Mouse (Mus musculus) layer of hippocampus, adult 2 months (tissue): ENCODE data around the gene Slc7a7. TPM values are rescaled to one million over a fixed set of nuclear protein-coding genes. Genes with fewer than 3 reads are reported as not detected.

Experiments used
- DNase-seq, 2 experiments: peaks; one replicate each; pipeline ENCODE4 v3.0.0; 2022; ENCODE audit warnings: low spot score in 2 of 2
- H3K27ac ChIP-seq: fragments of 200-600 bp; 2 replicates; pipeline ENCODE4 v1.8.1; 2022
- H3K4me3 ChIP-seq: fragments of 200-600 bp; 2 replicates; pipeline ENCODE4 v1.8.1; 2022; ENCODE audit warnings: mild to moderate bottlenecking
- CTCF ChIP-seq: fragments of 200-600 bp; conservative IDR thresholded peaks from 2 replicates; pipeline ENCODE4 v1.8.1; 2022; ENCODE audit warnings: antibody characterized with exemption, mild to moderate bottlenecking, moderate library complexity
- total RNA-seq, 2 experiments: library from RNA; stranded (reverse); gene quantifications; 2 replicates each; pipeline ENCODE4 v1.2.3; 2021

Slc7a7 gene
- total RNA-seq, 2 experiments from 2014 or later = 1.4 to 2.0 TPM

DNA sequence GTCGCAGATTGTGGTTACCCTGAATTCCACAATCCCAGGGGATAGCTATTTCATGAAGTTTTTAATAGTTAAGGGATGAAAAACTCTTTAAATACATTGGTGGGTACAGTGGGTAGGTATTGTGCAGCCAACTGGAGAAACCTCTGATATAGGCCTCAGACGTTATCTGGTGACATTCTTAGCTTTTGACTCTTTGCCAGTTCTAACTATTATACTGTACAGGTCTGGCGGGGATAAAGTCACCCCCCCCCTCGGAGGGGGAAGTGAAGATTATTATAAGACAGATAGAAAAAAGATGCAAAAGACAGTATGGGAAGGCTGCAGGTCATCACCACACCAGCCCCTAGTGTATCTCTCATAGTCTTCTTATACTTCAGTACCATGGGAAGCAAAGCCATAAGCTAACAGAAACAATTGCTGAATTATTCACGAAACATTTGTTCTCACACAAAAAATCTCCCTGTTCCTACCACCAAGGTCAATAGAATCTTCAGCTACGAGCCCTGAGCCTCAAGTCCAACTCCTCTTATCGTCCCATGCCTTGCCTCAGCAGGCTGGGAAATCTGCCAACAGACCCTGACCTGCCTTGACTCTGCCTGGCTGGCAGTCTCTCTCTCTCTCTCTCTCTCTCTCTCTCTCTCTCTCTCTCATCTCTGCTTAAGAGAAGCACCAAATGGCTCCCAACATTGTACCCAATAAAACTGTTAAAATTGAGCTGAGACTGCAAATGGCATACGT is 84.0 kb downstream of the Slc7a7 start:
- Histone ChIP-seq H3K4me3 (no peak overlapping the region), H3K27ac (no peak overlapping the region)
- DNase-seq = no peak
- TF ChIP-seq CTCF = no peak

DNA sequence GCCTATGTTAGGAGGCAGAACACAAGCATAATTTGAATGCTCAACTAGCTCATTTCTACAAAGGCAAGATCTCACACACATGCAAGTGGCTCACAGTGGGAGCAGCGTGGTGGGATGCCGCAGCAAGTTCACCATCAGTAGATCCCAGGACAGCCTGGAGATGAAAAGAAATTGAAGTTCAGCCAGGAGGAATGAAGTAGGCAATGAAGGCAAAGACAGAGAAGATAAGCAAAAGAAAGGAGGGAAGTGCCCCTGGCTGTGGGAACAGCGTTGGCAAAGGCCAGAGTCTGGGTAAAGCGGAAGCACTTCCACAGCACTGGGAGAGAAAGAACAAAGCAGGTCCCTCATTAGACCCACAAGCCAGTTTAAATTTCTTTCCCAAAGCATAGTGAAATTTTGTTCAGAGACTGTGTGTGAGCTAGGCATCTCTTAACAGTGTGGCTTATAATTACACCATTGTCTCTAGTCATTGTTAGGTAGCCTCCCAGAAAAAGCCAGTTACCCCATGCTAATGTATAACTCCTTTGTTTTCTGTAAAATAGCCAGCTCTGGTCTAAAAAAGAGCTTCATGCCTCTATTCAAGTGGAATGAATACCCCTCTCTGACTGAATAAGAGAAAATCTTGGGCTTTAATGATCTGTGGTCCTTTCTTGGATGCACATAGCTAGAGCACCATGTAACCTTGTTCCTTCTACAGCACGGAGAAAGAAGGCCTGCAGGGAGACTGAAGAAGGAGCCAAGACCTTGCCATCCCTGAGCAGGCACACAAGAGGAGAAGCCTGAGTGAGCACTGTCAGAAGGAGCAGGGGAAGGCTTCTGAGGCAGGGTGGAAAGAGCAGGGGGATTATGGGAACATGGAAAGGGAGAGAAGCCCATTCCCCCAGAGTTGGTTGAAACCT is 85.2 kb downstream of the Slc7a7 start:
- no peak for DNase-seq

DNA sequence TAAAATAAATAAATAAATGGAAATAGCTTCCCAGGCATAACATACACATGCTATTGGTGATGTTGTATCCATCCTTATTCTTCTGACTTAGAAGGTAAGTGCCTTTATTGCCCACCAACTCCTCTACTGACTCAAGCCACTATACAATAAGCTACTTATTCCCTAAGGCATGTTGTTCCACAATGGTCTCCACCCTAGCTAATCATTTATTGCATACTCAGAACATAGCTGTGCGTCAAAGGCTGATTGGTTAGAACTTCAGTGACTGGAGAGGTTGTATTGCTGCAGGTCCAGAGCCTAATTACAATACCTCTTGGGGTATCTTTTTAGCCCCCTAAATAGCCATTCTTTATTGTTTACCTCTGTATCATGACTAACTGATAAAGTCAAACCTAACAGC is 86.4 kb downstream of the Slc7a7 start:
- no peak for DNase-seq
- Histone ChIP-seq H3K4me3 (no peak overlapping the region), H3K27ac (no peak overlapping the region)
- TF ChIP-seq CTCF = no peak

More for the DNA sequence above, 85.2 kb downstream of the Slc7a7 start:
- Histone ChIP-seq H3K4me3 (no peak overlapping the region), H3K27ac (peak overlapping the region; percentile 43; the same call in 1 of the 2 replicates)
- no peak for TF ChIP-seq CTCF

DNA sequence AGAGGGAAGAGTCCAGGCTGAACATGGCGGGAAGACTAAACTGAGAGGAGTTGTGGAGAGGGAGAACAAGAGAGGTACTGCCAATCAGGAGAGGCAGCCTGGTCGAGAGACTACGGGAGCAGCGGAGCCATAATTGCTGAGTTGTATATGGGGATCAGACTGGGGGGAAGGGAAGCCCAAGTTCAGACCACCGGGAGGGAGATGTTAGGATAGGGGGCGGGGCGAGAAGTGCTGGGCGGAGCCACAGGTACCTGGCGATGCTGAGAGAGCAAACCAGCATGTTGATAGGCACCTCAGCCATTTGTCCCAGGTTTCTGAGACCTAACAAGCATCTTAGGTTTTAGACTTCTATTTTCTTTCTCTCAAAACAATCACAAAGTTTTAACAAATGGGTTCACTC is 88.4 kb downstream of the Slc7a7 start:
- no peak for TF ChIP-seq CTCF
- DNase-seq = no peak
- no peak overlapping the region for H3K4me3 ChIP-seq
- no peak overlapping the region for H3K27ac ChIP-seq

DNA sequence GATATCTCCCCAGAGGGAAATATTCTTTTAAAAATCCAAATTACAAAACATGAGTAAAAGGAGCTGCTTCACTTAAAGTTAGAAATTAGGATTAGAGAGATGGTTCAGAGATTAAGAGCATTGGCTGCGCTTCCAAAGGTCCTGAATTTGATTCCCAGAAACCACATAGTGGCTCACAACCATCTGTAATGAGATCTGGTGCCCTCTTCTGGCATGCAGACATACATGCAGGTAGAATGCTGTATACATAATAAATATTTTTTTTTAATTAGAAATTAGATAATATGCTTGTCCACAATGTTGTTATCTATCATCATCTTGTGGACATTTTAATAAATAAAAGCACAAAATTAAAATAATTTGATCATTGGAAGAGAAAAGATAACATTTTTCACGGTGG is 89.0 kb downstream of the Slc7a7 start:
- peak; percentile 69 for TF ChIP-seq CTCF

DNA sequence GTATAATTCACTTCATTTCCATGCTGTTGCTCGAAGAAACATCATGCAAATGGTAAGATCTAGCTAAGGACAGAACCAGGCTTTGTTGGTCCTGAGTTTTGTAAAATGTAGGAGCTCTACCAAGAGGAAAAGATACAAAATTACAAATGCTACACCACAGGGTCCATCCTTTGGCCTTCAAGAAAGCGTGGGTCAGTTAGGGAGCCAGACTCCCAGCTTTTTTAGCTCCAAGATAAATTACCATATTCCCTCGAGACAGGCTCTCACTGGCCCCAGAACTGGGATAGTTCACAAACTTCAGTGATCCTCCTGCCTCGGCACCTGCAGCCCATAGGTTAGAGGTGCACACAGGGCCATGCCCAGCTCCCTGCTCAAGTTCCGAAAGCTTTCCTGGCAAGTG is 93.1 kb downstream of the Slc7a7 start:
- DNase-seq = no peak
- Histone ChIP-seq H3K4me3 (no peak overlapping the region), H3K27ac (no peak overlapping the region)
- TF ChIP-seq CTCF = no peak

More for the DNA sequence above, 89.0 kb downstream of the Slc7a7 start:
- Histone ChIP-seq H3K4me3 (no peak overlapping the region), H3K27ac (no peak overlapping the region)
- DNase-seq = no peak

DNA sequence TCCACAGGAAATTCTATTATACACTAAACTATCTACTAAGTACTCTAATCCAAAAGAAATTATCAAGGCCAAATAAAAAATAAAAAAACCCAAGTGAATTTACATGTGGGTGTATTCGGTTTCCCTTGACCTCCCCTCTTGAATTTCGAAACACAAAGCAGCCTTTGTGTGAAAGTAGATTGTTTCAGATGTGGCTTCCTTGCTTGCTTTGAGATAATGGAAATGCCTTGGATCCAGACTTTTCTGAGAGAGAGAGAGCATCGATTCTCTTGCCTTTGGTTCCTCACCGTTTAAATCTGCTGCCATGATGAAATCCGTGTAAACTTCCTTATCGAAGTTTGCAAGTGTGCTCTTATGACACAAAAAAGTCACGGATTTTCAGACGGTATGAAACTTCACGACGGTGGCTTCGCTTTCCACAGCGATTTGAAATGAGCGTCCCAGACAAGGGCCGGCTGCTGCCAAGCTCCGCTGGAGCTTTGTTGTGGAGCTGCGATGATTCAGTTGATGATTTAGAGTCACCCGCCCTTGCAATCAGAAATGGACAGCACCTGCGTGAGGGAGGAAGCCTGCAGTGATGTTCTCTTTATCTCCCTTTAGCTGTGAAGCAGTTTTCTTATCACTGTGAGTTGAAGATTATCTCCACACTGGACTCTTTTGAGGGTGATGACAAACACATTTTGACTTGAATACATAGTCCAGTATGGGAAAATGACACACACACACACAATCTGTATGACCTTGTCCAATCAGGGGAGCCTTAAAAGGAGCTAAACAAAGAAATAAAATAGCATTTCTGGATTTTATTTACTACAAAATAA is 95.8 kb downstream of the Slc7a7 start:
- no peak for TF ChIP-seq CTCF
- Histone ChIP-seq H3K27ac (no peak overlapping the region), H3K4me3 (no peak overlapping the region)
- DNase-seq = no peak

Other genes with a start within 250 kb of the Slc7a7 start
- 100 to 1,000 TPM; 119 to 121 TPM for gene Dad1, start 163.7 kb downstream of the Slc7a7 start, total RNA-seq
- gene Abhd4, start 163.6 kb downstream of the Slc7a7 start, total RNA-seq = 10 to 100 TPM; 49.8 to 55.1 TPM
- not detected for gene Olfr49, start 132.8 kb downstream of the Slc7a7 start, total RNA-seq
- gene Oxa1l, start 56.9 kb downstream of the Slc7a7 start, total RNA-seq = 10 to 100 TPM; 52.1 to 54.9 TPM
- 100 to 1,000 TPM in 1 of 2 experiments, 10 to 100 TPM in 1; 99.8 to 101 TPM for gene Mrpl52, start 9.1 kb upstream of the Slc7a7 start, total RNA-seq
- gene Mmp14, start 13.8 kb upstream of the Slc7a7 start, total RNA-seq = 10 to 100 TPM; 16.1 to 18.4 TPM
- 10 to 100 TPM; 28.5 to 30.3 TPM for gene Lrp10, start 46.4 kb upstream of the Slc7a7 start, total RNA-seq
- gene Rem2, start 58.3 kb upstream of the Slc7a7 start, total RNA-seq = 10 to 100 TPM; 23.9 to 24.0 TPM
- 10 to 100 TPM; 47.3 to 53.6 TPM for gene Prmt5, start 99.7 kb upstream of the Slc7a7 start, total RNA-seq
- 1 to 10 TPM; 4.4 to 4.8 TPM for gene Haus4, start 136.8 kb upstream of the Slc7a7 start, total RNA-seq
- gene Ajuba, start 159.8 kb upstream of the Slc7a7 start, total RNA-seq = 1 to 10 TPM; 1.1 to 1.8 TPM
- 1 to 10 TPM; 5.8 to 7.1 TPM for gene 4931414P19Rik, start 188.2 kb upstream of the Slc7a7 start, total RNA-seq
- gene Psmb5, start 200.2 kb upstream of the Slc7a7 start, total RNA-seq = 100 to 1,000 TPM; 199 to 218 TPM
- gene Psmb11, start 203.7 kb upstream of the Slc7a7 start, total RNA-seq = under 1 TPM; 0.22 to 0.28 TPM
- not detected for gene Gm17606, start 223.2 kb upstream of the Slc7a7 start, total RNA-seq
- gene Cdh24, start 223.6 kb upstream of the Slc7a7 start, total RNA-seq = 10 to 100 TPM; 22.5 to 27.5 TPM